Mouse (Mus musculus) olfactory bulb, adult 2 months (tissue): Measurements from ENCODE around the gene Myod1.

ENCODE experiments used
- CTCF ChIP-seq: fragments of 200-500 bp; IDR thresholded peaks from 2 replicates; pipeline ENCODE4 v1.5.1; 2012; ENCODE audit warnings: low read depth, mild to moderate bottlenecking, low read length, moderate library complexity; ENCODE audit not compliant: insufficient read depth
- POLR2A ChIP-seq: fragments of 200-500 bp; IDR thresholded peaks from 2 replicates; pipeline ENCODE4 v1.6.1; 2012; ENCODE audit warnings: mild to moderate bottlenecking, low read depth, low read length, moderate library complexity; ENCODE audit not compliant: insufficient read depth

- TF ChIP-seq CTCF (no peak), POLR2A (no peak)
Measured at GRCm38 (mm10) chr7:46415818-46416425, 39.6 kb downstream of the Myod1 start.
